In genomic region chr17:34303789-34304188, GRCm38 (mm10) we compare ENCODE assay signal across 24 mouse cellular contexts. TPM values are rescaled to one million over a fixed set of nuclear protein-coding genes. Genes with fewer than 3 reads are reported as not detected.
"Had no signal": no experiment of that assay in that cellular context is flagged by ENCODE, and none has a peak within 500 bp of the region (broad histone marks: within the 10 kb centered on the region; RNA-seq: fewer than 3 reads in every experiment).

No protein-coding gene starts in this region.

- H3K27ac ChIP-seq: liver, embryonic 13.5 days; liver, embryonic 15.5 days; lung, embryonic 15.5 days; midbrain, embryonic 13.5 days; midbrain, embryonic 15.5 days; neural tube, embryonic 12.5 days had no signal

- H3K9ac ChIP-seq: liver, embryonic 13.5 days; liver, embryonic 15.5 days; liver, postnatal 0 days; lung, embryonic 15.5 days; midbrain, embryonic 13.5 days; midbrain, embryonic 15.5 days; neural tube, embryonic 12.5 days had no signal

- H3K4me1 ChIP-seq: liver, embryonic 13.5 days; liver, embryonic 15.5 days; lung, embryonic 15.5 days; midbrain, embryonic 13.5 days; midbrain, embryonic 15.5 days; neural tube, embryonic 12.5 days had no signal

- H3K9me3 ChIP-seq: liver, embryonic 13.5 days; liver, embryonic 15.5 days; lung, embryonic 15.5 days; megakaryocyte, embryonic 14.5 days; midbrain, embryonic 13.5 days; midbrain, embryonic 15.5 days; neural tube, embryonic 12.5 days had no signal

- H3K4me3 ChIP-seq: liver, embryonic 13.5 days; liver, embryonic 15.5 days; lung, embryonic 15.5 days; megakaryocyte, embryonic 14.5 days; midbrain, embryonic 13.5 days; midbrain, embryonic 15.5 days; neural tube, embryonic 12.5 days had no signal

- H3K4me2 ChIP-seq: liver, embryonic 11.5 days; liver, embryonic 13.5 days; liver, embryonic 15.5 days; lung, embryonic 15.5 days; midbrain, embryonic 11.5 days; midbrain, embryonic 13.5 days; midbrain, embryonic 15.5 days; neural tube, embryonic 12.5 days had no signal

- ATAC-seq: liver, postnatal 0 days; lung, postnatal 0 days; midbrain, embryonic 13.5 days; midbrain, embryonic 15.5 days had no signal

- DNase-seq: liver, embryonic 13.5 days; liver, postnatal 0 days; lung, adult 2 months; lung, postnatal 14 days; lung, postnatal 36 days; right cerebral cortex, postnatal 14 days; spleen, adult 18-20 months; thymus, adult 2 months; thymus, postnatal 25 days; thymus, postnatal 4 days had no signal

- H3K36me3 ChIP-seq: liver, embryonic 13.5 days; liver, embryonic 15.5 days; lung, embryonic 15.5 days; midbrain, embryonic 13.5 days; midbrain, embryonic 15.5 days; neural tube, embryonic 12.5 days had no signal

RNA-seq across cellular contexts. Expression of gene H2-Aa, which starts 16.2 kb away (rescaled TPM):
- polyA plus RNA-seq: liver, embryonic 11.5 days; midbrain, embryonic 11.5 days had no signal

RNA-seq across cellular contexts. Expression of gene H2-Eb2, which starts 21.7 kb away (rescaled TPM):
- polyA plus RNA-seq: liver, embryonic 11.5 days; liver, embryonic 13.5 days; liver, embryonic 15.5 days; liver, postnatal 0 days; lung, postnatal 0 days; midbrain, embryonic 11.5 days; midbrain, embryonic 13.5 days; neural tube, embryonic 12.5 days; stomach, embryonic 14.5 days; stomach, embryonic 16.5 days; testis, adult 2 months had no signal

RNA-seq across cellular contexts. Expression of gene Btnl2, which starts 50.8 kb away (rescaled TPM):
- polyA plus RNA-seq: liver, embryonic 11.5 days; liver, postnatal 0 days; lung, postnatal 0 days; midbrain, embryonic 13.5 days; midbrain, embryonic 15.5 days; midbrain, postnatal 0 days; neural tube, embryonic 12.5 days; neural tube, embryonic 14.5 days had no signal
